Mouse (Mus musculus) heart, postnatal 0 days (tissue): ENCODE data around the gene Krt83.

Source experiments
- CTCF ChIP-seq: IDR thresholded peaks from 2 replicates; pipeline ENCODE4 v1.5.1; 2016; ENCODE audit warnings: antibody characterized with exemption, control low read depth, low read depth
- EP300 ChIP-seq: IDR thresholded peaks from 2 replicates; pipeline ENCODE4 v1.6.1; 2016; ENCODE audit warnings: antibody characterized with exemption, low read depth

- TF ChIP-seq EP300, result no peak
- TF ChIP-seq CTCF, result no peak
Measured at GRCm38 (mm10) chr15:101538580-101538900, 47.2 kb upstream of the Krt83 start.
